Mouse (Mus musculus): ENCODE data around the gene Wnt1. TPM values are rescaled to one million over a fixed set of nuclear protein-coding genes. Genes with fewer than 3 reads are reported as not detected.
A peak's percentile ranks its signal among the peaks of the same experiment; 100 is the strongest.
"Not testable (repeated sequence)": the region's sequence is repeated elsewhere in the genome, so short reads cannot be mapped to it uniquely, and the experiment has no call there.

The Wnt1 gene
- 13.7 and 13.8 TPM in 2 replicates for polyA plus RNA-seq (2016; fragmentation: Nextera tagmentation; extraction: Ambion mirVana)

GRCm38 (mm10) chr15:98789661-98790535 lies at the start of gene Wnt1:
Wnt1 (plus strand) TSS chr15:98789857.
- Histone ChIP-seq H3K36me3 (no peaks in the 10 kb centered on the region), H3K27ac (peak within 1 kb of the TSS; percentile 59)

GRCm38 (mm10) chr15:98740219-98740618 lies 49.4 kb upstream of the Wnt1 start:
- WGBS, result 89% methylated on average over 8 of the region's 8 CpGs
- H3K36me3 ChIP-seq, result peaks cover 95% of the 10 kb centered on the region
- H3K27me3 ChIP-seq (ENCODE audit: insufficient read depth, poor library complexity, severe bottlenecking), result no peaks in the 10 kb centered on the region
- no peak for DNase-seq (ENCODE audit: low spot score)
- H3K4me1 ChIP-seq (replicated peaks), result no peaks in the 10 kb centered on the region
- H3K4me3 ChIP-seq, result no peak overlapping the region
- no peaks in the 10 kb centered on the region for H3K9me3 ChIP-seq
- H3K27ac ChIP-seq, result no peak overlapping the region

More at GRCm38 (mm10) chr15:98789661-98790535, at the start of gene Wnt1:
- Histone ChIP-seq H3K9me3 (peaks cover 5% of the 10 kb centered on the region; the same call in 1 of the 2 replicates), H3K4me1 (replicated peaks) (peaks cover 49% of the 10 kb centered on the region), H3K27me3 (ENCODE audit: insufficient read depth, poor library complexity, severe bottlenecking) (peaks cover 100% of the 10 kb centered on the region), H3K4me3 (peak within 1 kb of the TSS; percentile 45)
- DNase-seq (ENCODE audit: low spot score), result peak; percentile 70
- 3% methylated on average over 51 of the region's 51 CpGs for WGBS

- no peak for DNase-seq (ENCODE audit: low spot score)
- H3K36me3 ChIP-seq, result peaks cover 69% of the 10 kb centered on the region
- H3K27me3 ChIP-seq (ENCODE audit: insufficient read depth, poor library complexity, severe bottlenecking), result no peaks in the 10 kb centered on the region
- H3K4me1 ChIP-seq (replicated peaks), result no peaks in the 10 kb centered on the region
- no peaks in the 10 kb centered on the region for H3K9me3 ChIP-seq
- 89% methylated on average over 8 of the region's 8 CpGs for WGBS
- H3K4me3 ChIP-seq, result no peak overlapping the region
- no peak overlapping the region for H3K27ac ChIP-seq
Observed at GRCm38 (mm10) chr15:98742766-98743428, 46.8 kb upstream of the Wnt1 start.

DNA sequence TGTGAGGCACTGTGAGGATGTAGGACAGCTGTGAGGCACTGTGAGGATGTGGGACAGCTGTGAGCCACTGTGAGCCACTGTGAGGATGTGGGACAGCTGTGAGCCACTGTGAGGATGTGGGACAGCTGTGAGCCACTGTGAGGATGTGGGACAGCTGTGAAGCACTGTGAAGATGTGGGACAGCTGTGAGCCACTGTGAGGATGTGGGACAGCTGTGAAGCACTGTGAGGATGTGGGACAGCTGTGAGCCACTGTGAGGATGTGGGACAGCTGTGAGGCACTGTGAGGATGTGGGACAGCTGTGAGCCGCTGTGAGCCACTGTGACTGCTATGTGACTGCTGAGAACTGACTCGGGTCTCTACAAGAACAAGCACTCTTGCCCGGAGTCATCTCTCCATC lies 45.8 kb upstream of the Wnt1 start:
- not testable (repeated sequence) for H3K27ac ChIP-seq; H3K4me1 ChIP-seq (replicated peaks); DNase-seq (ENCODE audit: low spot score); H3K4me3 ChIP-seq; H3K9me3 ChIP-seq; H3K27me3 ChIP-seq (ENCODE audit: insufficient read depth, poor library complexity, severe bottlenecking)
- WGBS, result 86% methylated on average over 3 of the region's 3 CpGs
- H3K36me3 ChIP-seq, result peaks cover 63% of the 10 kb centered on the region

DNA sequence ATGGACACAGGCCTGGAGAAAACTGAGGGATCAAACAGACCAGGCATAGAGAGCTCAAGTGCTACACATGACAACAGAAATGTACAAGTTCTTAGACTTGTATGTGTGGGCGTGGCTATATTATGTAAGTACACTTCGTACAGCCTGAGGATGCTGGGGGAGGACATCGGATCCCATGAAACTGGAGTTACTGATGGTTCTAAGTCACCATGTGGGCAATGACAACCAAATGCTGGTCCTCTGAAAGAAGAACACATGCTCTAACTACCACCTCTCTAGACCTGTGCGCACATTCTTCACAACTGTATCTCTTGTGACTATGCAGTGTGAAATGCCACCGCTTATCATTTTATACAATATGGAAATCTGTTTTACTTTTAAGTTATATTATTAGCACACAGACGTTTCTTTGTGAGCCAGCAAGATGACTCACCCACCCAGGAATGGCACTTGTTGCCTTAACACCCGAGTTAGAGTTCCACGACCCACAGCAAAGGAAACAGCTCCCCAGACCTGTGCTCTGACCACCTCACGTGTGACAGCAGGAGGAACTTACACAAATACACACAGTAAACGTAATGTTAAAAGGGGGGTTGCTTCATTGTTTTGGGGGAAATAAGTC lies 43.2 kb upstream of the Wnt1 start:
- Histone ChIP-seq H3K27ac (no peak overlapping the region), H3K36me3 (peaks cover 56% of the 10 kb centered on the region), H3K4me1 (replicated peaks) (no peaks in the 10 kb centered on the region), H3K4me3 (no peak overlapping the region), H3K27me3 (ENCODE audit: insufficient read depth, poor library complexity, severe bottlenecking) (no peaks in the 10 kb centered on the region), H3K9me3 (no peaks in the 10 kb centered on the region)
- DNase-seq (ENCODE audit: low spot score), result no peak
- 91% methylated on average over 10 of the region's 10 CpGs for WGBS

DNA sequence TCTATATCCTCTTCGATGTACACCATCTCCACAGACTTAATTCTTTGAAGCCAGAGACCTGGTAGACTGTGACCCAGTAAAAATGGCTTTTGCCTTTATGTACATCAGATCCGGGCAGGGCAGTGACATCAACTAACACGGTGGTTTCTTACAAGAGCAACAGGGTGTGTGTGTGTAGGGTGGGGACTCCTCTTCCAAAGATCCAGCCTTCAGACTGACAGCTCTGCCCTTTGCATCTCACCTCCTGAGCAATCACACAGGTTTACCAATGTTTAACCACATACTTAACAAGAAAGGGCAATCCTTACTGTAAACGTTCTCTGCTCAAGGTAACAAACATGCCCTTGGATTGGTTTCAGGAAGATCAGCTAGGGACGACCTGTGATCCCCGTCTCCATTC lies 42.4 kb upstream of the Wnt1 start:
- H3K4me1 ChIP-seq (replicated peaks), result no peaks in the 10 kb centered on the region
- WGBS, result 95% methylated on average over 6 of the region's 6 CpGs
- H3K27ac ChIP-seq, result no peak overlapping the region
- no peak for DNase-seq (ENCODE audit: low spot score)
- peaks cover 48% of the 10 kb centered on the region for H3K36me3 ChIP-seq
- H3K27me3 ChIP-seq (ENCODE audit: insufficient read depth, poor library complexity, severe bottlenecking), result no peaks in the 10 kb centered on the region
- H3K9me3 ChIP-seq, result no peaks in the 10 kb centered on the region
- no peak overlapping the region for H3K4me3 ChIP-seq

- 97% methylated on average over 2 of the region's 2 CpGs for WGBS
- Histone ChIP-seq H3K36me3 (peaks cover 37% of the 10 kb centered on the region), H3K4me1 (replicated peaks) (no peaks in the 10 kb centered on the region), H3K9me3 (no peaks in the 10 kb centered on the region), H3K27ac (no peak overlapping the region), H3K27me3 (ENCODE audit: insufficient read depth, poor library complexity, severe bottlenecking) (no peaks in the 10 kb centered on the region), H3K4me3 (no peak overlapping the region)
- DNase-seq (ENCODE audit: low spot score), result no peak
Observed at GRCm38 (mm10) chr15:98749093-98749492, 40.6 kb upstream of the Wnt1 start.

- H3K4me3 ChIP-seq, result no peak overlapping the region
- H3K27ac ChIP-seq, result no peak overlapping the region
- H3K9me3 ChIP-seq, result no peaks in the 10 kb centered on the region
- DNase-seq (ENCODE audit: low spot score), result no peak
- 81% methylated on average over 8 of the region's 8 CpGs for WGBS
- H3K27me3 ChIP-seq (ENCODE audit: insufficient read depth, poor library complexity, severe bottlenecking), result no peaks in the 10 kb centered on the region
- H3K36me3 ChIP-seq, result peaks cover 61% of the 10 kb centered on the region
- H3K4me1 ChIP-seq (replicated peaks), result no peaks in the 10 kb centered on the region
Observed at GRCm38 (mm10) chr15:98753021-98753423, 36.6 kb upstream of the Wnt1 start.

GRCm38 (mm10) chr15:98754125-98754524 lies 35.5 kb upstream of the Wnt1 start:
- H3K9me3 ChIP-seq, result no peaks in the 10 kb centered on the region
- H3K4me3 ChIP-seq, result no peak overlapping the region
- H3K27me3 ChIP-seq (ENCODE audit: insufficient read depth, poor library complexity, severe bottlenecking), result no peaks in the 10 kb centered on the region
- peaks cover 67% of the 10 kb centered on the region for H3K36me3 ChIP-seq
- H3K27ac ChIP-seq, result no peak overlapping the region
- H3K4me1 ChIP-seq (replicated peaks), result no peaks in the 10 kb centered on the region
- DNase-seq (ENCODE audit: low spot score), result no peak
- WGBS, result 86% methylated on average over 2 of the region's 2 CpGs

DNA sequence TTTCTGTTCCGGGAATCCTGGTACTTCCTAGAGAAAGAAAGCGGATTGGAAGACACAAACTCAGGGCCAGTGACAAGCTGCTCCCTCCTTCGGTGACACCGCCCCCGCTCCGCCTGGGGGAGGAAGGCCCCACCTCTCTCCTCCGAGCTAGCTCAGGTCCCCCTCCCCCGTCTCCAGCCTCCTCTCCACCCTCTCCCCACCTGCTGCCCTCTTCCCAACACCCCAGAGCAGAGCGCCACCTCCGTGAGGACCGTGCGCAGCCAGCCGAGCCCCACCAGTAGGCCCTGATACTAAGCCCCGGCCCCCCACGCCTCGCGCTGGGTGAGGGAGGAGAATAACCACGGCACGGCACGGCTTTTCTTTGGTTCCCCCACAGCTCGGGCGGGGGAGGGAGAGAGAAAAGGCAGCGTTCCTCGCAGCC lies 27.4 kb upstream of the Wnt1 start:
- Histone ChIP-seq H3K4me3 (peak overlapping the region; percentile 99), H3K27me3 (ENCODE audit: insufficient read depth, poor library complexity, severe bottlenecking) (peaks cover 32% of the 10 kb centered on the region), H3K27ac (peak overlapping the region; percentile 94), H3K36me3 (peaks cover 41% of the 10 kb centered on the region), H3K9me3 (no peaks in the 10 kb centered on the region), H3K4me1 (replicated peaks) (peaks cover 28% of the 10 kb centered on the region)
- WGBS, result 1% methylated on average over 24 of the region's 24 CpGs
- peak; percentile 76 for DNase-seq (ENCODE audit: low spot score)

DNA sequence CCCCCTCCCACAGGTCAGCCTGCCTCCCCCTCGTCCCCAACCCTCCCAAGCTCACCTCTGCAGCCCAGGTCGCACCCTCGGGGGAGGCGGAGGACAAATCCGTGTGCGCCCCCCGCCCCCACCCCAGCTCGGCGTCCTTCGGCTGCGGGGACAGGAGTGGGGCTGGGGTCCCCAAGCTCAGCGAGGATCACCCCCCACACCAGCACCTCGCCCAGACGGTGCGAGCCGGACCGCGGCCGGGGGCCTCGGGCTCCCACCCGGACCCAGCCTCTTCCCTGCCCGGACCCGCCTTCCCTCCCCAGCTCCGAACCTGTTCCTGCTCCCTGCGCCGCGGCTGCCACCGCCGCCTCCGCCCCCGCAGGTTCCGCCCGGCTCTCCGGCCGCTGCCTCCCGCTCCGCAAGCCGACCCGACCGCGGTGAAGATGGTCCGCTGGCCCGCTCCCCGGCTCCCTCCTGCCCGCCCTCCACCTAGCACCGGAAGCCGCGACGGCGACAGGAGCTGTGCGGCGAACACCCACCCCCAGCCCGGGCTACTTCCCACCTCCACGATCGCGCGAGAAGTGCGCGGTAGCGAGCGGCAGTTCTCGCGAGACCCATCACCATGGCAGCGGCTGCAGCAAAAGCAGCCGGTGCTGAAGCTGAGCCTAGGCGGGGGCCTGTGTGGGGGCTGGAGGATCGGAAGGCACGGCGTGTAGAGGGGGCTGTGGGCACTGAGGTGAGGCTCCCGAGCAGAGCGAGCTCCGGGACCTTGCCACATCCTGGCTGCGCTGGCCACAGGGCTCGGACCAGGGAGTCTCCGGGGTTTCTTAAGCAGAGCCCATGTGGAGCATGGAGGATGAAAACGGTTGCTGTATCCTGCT lies 26.8 kb upstream of the Wnt1 start, which contains the start of gene Arf3:
TSS of gene Arf3 (minus strand) at position 545 of the 860 bp plus-strand sequence.
- Histone ChIP-seq H3K4me1 (replicated peaks) (peaks cover 28% of the 10 kb centered on the region), H3K9me3 (no peaks in the 10 kb centered on the region)
- WGBS, result under 1% methylated on average over 76 of the region's 76 CpGs

GRCm38 (mm10) chr15:98765929-98766328 lies 23.7 kb upstream of the Wnt1 start:
- Histone ChIP-seq H3K9me3 (no peaks in the 10 kb centered on the region), H3K36me3 (peaks cover 6% of the 10 kb centered on the region), H3K27ac (no peak overlapping the region), H3K4me3 (no peak overlapping the region), H3K4me1 (replicated peaks) (peaks cover 25% of the 10 kb centered on the region), H3K27me3 (ENCODE audit: insufficient read depth, poor library complexity, severe bottlenecking) (peaks cover 68% of the 10 kb centered on the region)
- no peak for DNase-seq (ENCODE audit: low spot score)
- 64% methylated on average over 4 of the region's 4 CpGs for WGBS

More for the DNA sequence above, 26.8 kb upstream of the Wnt1 start, which contains the start of gene Arf3:
- peak within 1 kb of the TSS; percentile 94 for H3K27ac ChIP-seq
- peak; percentile 97 for DNase-seq (ENCODE audit: low spot score)
- peak within 1 kb of the TSS; percentile 99 for H3K4me3 ChIP-seq
- peaks cover 38% of the 10 kb centered on the region for H3K27me3 ChIP-seq (ENCODE audit: insufficient read depth, poor library complexity, severe bottlenecking)
- H3K36me3 ChIP-seq, result peaks cover 36% of the 10 kb centered on the region
